Mouse (Mus musculus) kidney, embryonic 16.5 days (tissue): ENCODE measurements at regions not wholly inside any gene's neighbourhood (a gene's known extent, or its start where the extent isn't known, plus 50 kb on each side); places are given as distances from the start of the nearest gene placed in this dataset.

Source experiments
- ATAC-seq: fragments of 200-750 bp; cut with Nextera tagmentation; 2 replicates; pipeline ENCODE4 v1.8.0; 2017; ENCODE audit warnings: moderate TSS enrichment; ENCODE audit not compliant: low FRiP score, low TSS enrichment
- H3K27ac ChIP-seq: fragments of 300-500 bp; sonication (generic); 2 replicates; pipeline ENCODE4 v1.5.1; 2014; ENCODE audit warnings: low read length
- H3K27me3 ChIP-seq: fragments of 300-500 bp; sonication (generic); 2 replicates; pipeline ENCODE4 v1.6.1; 2014; ENCODE audit warnings: low read length, control low read depth, mixed read lengths; ENCODE audit not compliant: insufficient read depth
- H3K36me3 ChIP-seq: fragments of 300-500 bp; sonication (generic); 2 replicates; pipeline ENCODE4 v1.6.1; 2014; ENCODE audit warnings: low read length, control low read depth, mixed read lengths; ENCODE audit not compliant: insufficient read depth
- H3K4me1 ChIP-seq: fragments of 300-500 bp; sonication (generic); 2 replicates; pipeline ENCODE4 v1.6.1; 2014; ENCODE audit warnings: low read length, control low read depth, mixed read lengths; ENCODE audit not compliant: insufficient read depth
- H3K4me2 ChIP-seq: fragments of 300-500 bp; sonication (generic); replicated peaks from 2 replicates; pipeline ENCODE4 v1.6.1; 2014; ENCODE audit warnings: low read depth, low read length
- H3K4me3 ChIP-seq: fragments of 300-500 bp; sonication (generic); 2 replicates; pipeline ENCODE4 v1.5.1; 2014; ENCODE audit warnings: mild to moderate bottlenecking, low read length
- H3K9ac ChIP-seq: fragments of 300-500 bp; sonication (generic); replicated peaks from 2 replicates; pipeline ENCODE4 v1.6.1; 2014; ENCODE audit warnings: low read length
- H3K9me3 ChIP-seq: fragments of 300-500 bp; sonication (generic); 2 replicates; pipeline ENCODE4 v1.6.1; 2016; ENCODE audit warnings: low read length, control low read depth
- WGBS: fragments of 180-500 bp; shearing (Covaris S2); extraction: QIAGEN DNeasy Blood & Tissue Kit; methylation state at CpG from one replicate; pipeline ENCODE4 v1.1.7; 2014; 5-methylcytosine and 5-hydroxymethylcytosine counted together

GRCm38 (mm10) chr10:42115920-42116298 lies 97.7 kb upstream of the Armc2 start:
- H3K27ac ChIP-seq = no peak overlapping the region
- no peak overlapping the region for H3K9ac ChIP-seq
- H3K4me1 ChIP-seq = no peaks in the 10 kb centered on the region; the same call in 1 of the 2 replicates
- no peak overlapping the region for H3K4me3 ChIP-seq
- no peaks in the 10 kb centered on the region for H3K36me3 ChIP-seq
- H3K27me3 ChIP-seq = no peaks in the 10 kb centered on the region
- H3K9me3 ChIP-seq = no peaks in the 10 kb centered on the region
- ATAC-seq = no peak
- 81% methylated on average over 4 of the region's 4 CpGs for WGBS
- H3K4me2 ChIP-seq = no peak overlapping the region

- WGBS = 70% methylated on average over 4 of the region's 4 CpGs
Measured at GRCm38 (mm10) chr10:42115224-42115919, 97.1 kb upstream of the Armc2 start.

GRCm38 (mm10) chr10:42110704-42111103 lies 92.5 kb upstream of the Armc2 start:
- WGBS = 86% methylated on average over 7 of the region's 7 CpGs
- ATAC-seq = no peak
- no peak overlapping the region for H3K4me3 ChIP-seq

More at GRCm38 (mm10) chr10:42115224-42115919, 97.1 kb upstream of the Armc2 start:
- Histone ChIP-seq H3K9me3 (no peaks in the 10 kb centered on the region), H3K4me3 (no peak overlapping the region), H3K27me3 (no peaks in the 10 kb centered on the region), H3K4me2 (no peak overlapping the region), H3K36me3 (no peaks in the 10 kb centered on the region), H3K9ac (no peak overlapping the region), H3K4me1 (no peaks in the 10 kb centered on the region; the same call in 1 of the 2 replicates), H3K27ac (no peak overlapping the region)
- ATAC-seq = peak; percentile 70

GRCm38 (mm10) chr10:42108294-42109014 lies 90.2 kb upstream of the Armc2 start:
- no peak overlapping the region for H3K9ac ChIP-seq
- no peak overlapping the region for H3K4me3 ChIP-seq
- no peaks in the 10 kb centered on the region for H3K27me3 ChIP-seq
- H3K4me2 ChIP-seq = no peak overlapping the region
- H3K36me3 ChIP-seq = no peaks in the 10 kb centered on the region
- peaks cover 7% of the 10 kb centered on the region; the same call in 1 of the 2 replicates for H3K4me1 ChIP-seq
- H3K9me3 ChIP-seq = peaks cover 3% of the 10 kb centered on the region; the same call in 1 of the 2 replicates
- H3K27ac ChIP-seq = no peak overlapping the region
- ATAC-seq = peak; percentile 31; the same call in 1 of the 2 replicates
- 46% methylated on average over 8 of the region's 8 CpGs for WGBS

More at GRCm38 (mm10) chr10:42110704-42111103, 92.5 kb upstream of the Armc2 start:
- Histone ChIP-seq H3K27me3 (no peaks in the 10 kb centered on the region), H3K9me3 (no peaks in the 10 kb centered on the region), H3K9ac (no peak overlapping the region), H3K27ac (no peak overlapping the region), H3K4me2 (no peak overlapping the region), H3K36me3 (no peaks in the 10 kb centered on the region), H3K4me1 (peaks cover 7% of the 10 kb centered on the region; the same call in 1 of the 2 replicates)

GRCm38 (mm10) chr10:42107437-42108293 lies 89.4 kb upstream of the Armc2 start:
- Histone ChIP-seq H3K4me3 (no peak overlapping the region), H3K36me3 (no peaks in the 10 kb centered on the region), H3K9ac (no peak overlapping the region), H3K27ac (no peak overlapping the region), H3K9me3 (peaks cover 3% of the 10 kb centered on the region; the same call in 1 of the 2 replicates), H3K27me3 (no peaks in the 10 kb centered on the region), H3K4me2 (no peak overlapping the region), H3K4me1 (peaks cover 7% of the 10 kb centered on the region; the same call in 1 of the 2 replicates)
- 66% methylated on average over 12 of the region's 12 CpGs for WGBS
- no peak for ATAC-seq

GRCm38 (mm10) chr10:42106611-42107010 lies 88.4 kb upstream of the Armc2 start:
- Histone ChIP-seq H3K4me2 (no peak overlapping the region), H3K4me1 (peaks cover 7% of the 10 kb centered on the region; the same call in 1 of the 2 replicates), H3K9ac (no peak overlapping the region), H3K9me3 (peaks cover 3% of the 10 kb centered on the region; the same call in 1 of the 2 replicates), H3K4me3 (no peak overlapping the region), H3K27me3 (no peaks in the 10 kb centered on the region), H3K27ac (no peak overlapping the region), H3K36me3 (no peaks in the 10 kb centered on the region)
- no peak for ATAC-seq
- 86% methylated on average over 9 of the region's 9 CpGs for WGBS

GRCm38 (mm10) chr10:42105083-42105482 lies 86.8 kb upstream of the Armc2 start:
- Histone ChIP-seq H3K27ac (no peak overlapping the region), H3K9ac (no peak overlapping the region), H3K4me1 (peaks cover 7% of the 10 kb centered on the region; the same call in 1 of the 2 replicates), H3K9me3 (peaks cover 3% of the 10 kb centered on the region; the same call in 1 of the 2 replicates), H3K27me3 (no peaks in the 10 kb centered on the region), H3K4me3 (no peak overlapping the region), H3K4me2 (no peak overlapping the region), H3K36me3 (no peaks in the 10 kb centered on the region)
- 89% methylated on average over 7 of the region's 7 CpGs for WGBS
- ATAC-seq = no peak

- H3K36me3 ChIP-seq = no peaks in the 10 kb centered on the region
- peaks cover 3% of the 10 kb centered on the region; the same call in 1 of the 2 replicates for H3K9me3 ChIP-seq
- no peaks in the 10 kb centered on the region for H3K4me1 ChIP-seq
- no peak for ATAC-seq
- H3K4me3 ChIP-seq = no peak overlapping the region
- H3K9ac ChIP-seq = no peak overlapping the region
- WGBS = 80% methylated on average over 8 of the region's 8 CpGs
- H3K27me3 ChIP-seq = no peaks in the 10 kb centered on the region
- no peak overlapping the region for H3K4me2 ChIP-seq
- no peak overlapping the region for H3K27ac ChIP-seq
Measured at GRCm38 (mm10) chr10:42102320-42102719, 84.1 kb upstream of the Armc2 start.

- Histone ChIP-seq H3K9me3 (peaks cover 3% of the 10 kb centered on the region; the same call in 1 of the 2 replicates), H3K27me3 (no peaks in the 10 kb centered on the region), H3K4me2 (no peak overlapping the region), H3K4me1 (no peaks in the 10 kb centered on the region), H3K4me3 (no peak overlapping the region), H3K9ac (no peak overlapping the region), H3K36me3 (no peaks in the 10 kb centered on the region), H3K27ac (no peak overlapping the region)
- ATAC-seq = no peak
- 78% methylated on average over 6 of the region's 6 CpGs for WGBS
Measured at GRCm38 (mm10) chr10:42101096-42101495, 82.9 kb upstream of the Armc2 start.
